Mouse (Mus musculus) hindbrain, embryonic 16.5 days (tissue): ENCODE data around the gene Frmd8. TPM values are rescaled to one million over a fixed set of nuclear protein-coding genes. Genes with fewer than 3 reads are reported as not detected.
"Not testable (repeated sequence)": the region's sequence is repeated elsewhere in the genome, so short reads cannot be mapped to it uniquely, and the experiment has no call there.

Source experiments
- ATAC-seq: fragments of 200-750 bp; cut with Nextera tagmentation; 2 replicates; pipeline ENCODE4 v1.8.0; 2017; ENCODE audit warnings: moderate TSS enrichment, moderate library complexity
- H3K27ac ChIP-seq: fragments of 300-500 bp; sonication (generic); 2 replicates; pipeline ENCODE4 v1.5.1; 2014; ENCODE audit warnings: low read depth, mild to moderate bottlenecking, control low read depth, low read length, moderate library complexity
- H3K27me3 ChIP-seq: fragments of 300-500 bp; sonication (generic); replicated peaks from 2 replicates; pipeline ENCODE4 v1.6.1; 2014; ENCODE audit warnings: low read length; ENCODE audit not compliant: control insufficient read depth, insufficient read depth
- H3K36me3 ChIP-seq: fragments of 300-500 bp; sonication (generic); 2 replicates; pipeline ENCODE4 v1.6.1; 2014; ENCODE audit warnings: mild to moderate bottlenecking, low read length, moderate library complexity, mixed read lengths; ENCODE audit not compliant: control insufficient read depth, insufficient read depth
- H3K4me1 ChIP-seq: fragments of 300-500 bp; sonication (generic); 2 replicates; pipeline ENCODE4 v1.6.1; 2014; ENCODE audit warnings: low read depth, low read length; ENCODE audit not compliant: control insufficient read depth, insufficient read depth
- H3K4me2 ChIP-seq: fragments of 300-500 bp; sonication (generic); 2 replicates; pipeline ENCODE4 v1.6.1; 2014; ENCODE audit warnings: mild to moderate bottlenecking, low read length, control low read depth, moderate library complexity
- H3K4me3 ChIP-seq: fragments of 300-500 bp; sonication (generic); 2 replicates; pipeline ENCODE4 v1.5.1; 2014; ENCODE audit warnings: mild to moderate bottlenecking, low read length, control low read depth, moderate library complexity
- H3K9ac ChIP-seq: fragments of 300-500 bp; sonication (generic); 2 replicates; pipeline ENCODE4 v1.6.1; 2014; ENCODE audit warnings: low read depth, mild to moderate bottlenecking, control low read depth, low read length, moderate library complexity
- H3K9me3 ChIP-seq: fragments of 300-500 bp; sonication (generic); 2 replicates; pipeline ENCODE4 v1.6.1; 2014; ENCODE audit warnings: mild to moderate bottlenecking, low read length, moderate library complexity; ENCODE audit not compliant: control insufficient read depth
- WGBS: fragments of 180-500 bp; shearing (Covaris S2); extraction: QIAGEN DNeasy Blood & Tissue Kit; methylation state at CpG from one replicate; pipeline ENCODE4 v1.1.7; 2014; 5-methylcytosine and 5-hydroxymethylcytosine counted together
- polyA plus RNA-seq: library from polyadenylated mRNA; unstranded; fragments of >200 nt; fragmentation: Nextera tagmentation; extraction: Ambion mirVana; gene quantifications from 2 replicates; pipeline ENCODE4 v1.2.1, GENCODE M21; 2015

The Frmd8 gene
- polyA plus RNA-seq, 1 experiment from 2014 or later = 18.1 TPM

- WGBS = 71% methylated on average over 4 of the region's 4 CpGs
- H3K9ac ChIP-seq = no peak overlapping the region
- H3K36me3 ChIP-seq = no peaks in the 10 kb centered on the region
These were observed 14.1 kb upstream of the Frmd8 start for GRCm38 (mm10) chr19:5889211-5889610.

GRCm38 (mm10) chr19:5887234-5887815 lies 12.3 kb upstream of the Frmd8 start:
- Histone ChIP-seq H3K27ac (no peak overlapping the region), H3K4me3 (no peak overlapping the region), H3K9me3 (no peaks in the 10 kb centered on the region), H3K4me2 (no peak overlapping the region), H3K27me3 (no peaks in the 10 kb centered on the region), H3K4me1 (peaks cover 9% of the 10 kb centered on the region), H3K36me3 (no peaks in the 10 kb centered on the region), H3K9ac (no peak overlapping the region)
- ATAC-seq = no peak
- WGBS = 91% methylated on average over 3 of the region's 3 CpGs

More at GRCm38 (mm10) chr19:5889211-5889610, 14.1 kb upstream of the Frmd8 start:
- Histone ChIP-seq H3K27ac (no peak overlapping the region), H3K9me3 (no peaks in the 10 kb centered on the region), H3K27me3 (no peaks in the 10 kb centered on the region), H3K4me3 (no peak overlapping the region), H3K4me1 (peaks cover 20% of the 10 kb centered on the region), H3K4me2 (no peak overlapping the region)
- ATAC-seq = no peak

DNA sequence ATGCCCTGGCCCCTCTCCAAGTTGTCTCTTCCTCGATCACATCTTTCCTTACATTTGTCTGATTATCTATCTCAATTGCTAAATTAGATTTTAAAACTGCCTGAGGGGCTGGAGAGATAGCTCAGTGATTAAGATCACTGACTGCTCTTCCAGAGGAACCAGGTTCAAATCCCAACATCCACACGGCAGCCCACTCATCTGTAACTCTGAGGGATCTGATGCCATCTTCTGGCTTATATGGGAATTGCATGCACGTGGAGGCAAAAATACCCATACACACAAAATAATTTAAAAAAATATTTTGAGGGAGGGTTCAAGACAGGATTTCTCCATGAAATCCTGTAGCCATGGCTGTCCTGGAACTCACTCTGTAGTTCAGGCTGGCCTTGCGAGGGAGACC lies 10.8 kb upstream of the Frmd8 start:
- Histone ChIP-seq H3K9ac (no peak overlapping the region), H3K4me3 (no peak overlapping the region), H3K36me3 (no peaks in the 10 kb centered on the region), H3K9me3 (no peaks in the 10 kb centered on the region), H3K27me3 (no peaks in the 10 kb centered on the region), H3K4me1 (no peaks in the 10 kb centered on the region), H3K4me2 (no peak overlapping the region), H3K27ac (no peak overlapping the region)
- ATAC-seq = no peak
- WGBS = 62% methylated on average over 4 of the region's 4 CpGs

- WGBS = 54% methylated on average over 1 of the region's 1 CpGs
- no peak for ATAC-seq
- H3K9ac ChIP-seq = no peak overlapping the region
These were observed 8.9 kb upstream of the Frmd8 start for GRCm38 (mm10) chr19:5883935-5884334.

DNA sequence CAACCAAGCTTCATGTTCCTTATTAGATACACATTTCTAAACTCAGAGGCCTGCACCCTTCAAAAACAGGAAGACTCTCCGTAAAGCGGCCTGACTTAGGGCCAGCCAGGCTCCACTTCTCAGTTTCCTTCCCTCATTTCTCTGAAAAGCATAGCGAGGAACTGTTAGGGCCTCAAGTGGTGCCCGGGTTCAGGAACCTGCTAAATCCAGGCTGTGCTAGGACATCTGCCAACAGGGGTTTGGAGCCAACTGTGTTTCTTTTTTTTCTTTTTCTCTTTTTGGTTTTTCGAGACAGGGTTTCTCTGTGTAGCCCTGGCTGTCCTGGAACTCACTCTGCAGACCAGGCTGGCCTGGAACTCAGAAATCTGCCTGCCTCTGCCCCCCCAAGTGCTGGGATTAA lies 7.0 kb upstream of the Frmd8 start:
- H3K9me3 ChIP-seq, H3K27me3 ChIP-seq, H3K27ac ChIP-seq, H3K36me3 ChIP-seq, H3K9ac ChIP-seq, H3K4me2 ChIP-seq, H3K4me1 ChIP-seq, H3K4me3 ChIP-seq, ATAC-seq: not testable (repeated sequence)
- WGBS = 80% methylated on average over 5 of the region's 5 CpGs

More at GRCm38 (mm10) chr19:5883935-5884334, 8.9 kb upstream of the Frmd8 start:
- Histone ChIP-seq H3K4me2 (no peak overlapping the region), H3K4me1 (no peaks in the 10 kb centered on the region), H3K4me3 (no peak overlapping the region), H3K9me3 (no peaks in the 10 kb centered on the region), H3K27ac (no peak overlapping the region), H3K27me3 (no peaks in the 10 kb centered on the region), H3K36me3 (no peaks in the 10 kb centered on the region)

GRCm38 (mm10) chr19:5881155-5881554 lies 6.1 kb upstream of the Frmd8 start:
- H3K9me3 ChIP-seq = no peaks in the 10 kb centered on the region
- H3K27ac ChIP-seq = no peak overlapping the region
- no peaks in the 10 kb centered on the region for H3K27me3 ChIP-seq
- H3K4me1 ChIP-seq = no peaks in the 10 kb centered on the region
- no peak for ATAC-seq
- no peak overlapping the region for H3K9ac ChIP-seq
- no peak overlapping the region for H3K4me3 ChIP-seq
- H3K36me3 ChIP-seq = no peaks in the 10 kb centered on the region
- no peak overlapping the region for H3K4me2 ChIP-seq
- 93% methylated on average over 6 of the region's 6 CpGs for WGBS

- WGBS = 95% methylated on average over 7 of the region's 7 CpGs
- H3K27ac ChIP-seq = no peak overlapping the region
- H3K36me3 ChIP-seq = no peaks in the 10 kb centered on the region
- ATAC-seq = no peak
- no peak overlapping the region for H3K9ac ChIP-seq
- H3K27me3 ChIP-seq = no peaks in the 10 kb centered on the region
- peaks cover 4% of the 10 kb centered on the region for H3K4me1 ChIP-seq
- no peaks in the 10 kb centered on the region for H3K9me3 ChIP-seq
- H3K4me2 ChIP-seq = no peak overlapping the region
- no peak overlapping the region for H3K4me3 ChIP-seq
These were observed 4.7 kb upstream of the Frmd8 start for GRCm38 (mm10) chr19:5879735-5880134.

DNA sequence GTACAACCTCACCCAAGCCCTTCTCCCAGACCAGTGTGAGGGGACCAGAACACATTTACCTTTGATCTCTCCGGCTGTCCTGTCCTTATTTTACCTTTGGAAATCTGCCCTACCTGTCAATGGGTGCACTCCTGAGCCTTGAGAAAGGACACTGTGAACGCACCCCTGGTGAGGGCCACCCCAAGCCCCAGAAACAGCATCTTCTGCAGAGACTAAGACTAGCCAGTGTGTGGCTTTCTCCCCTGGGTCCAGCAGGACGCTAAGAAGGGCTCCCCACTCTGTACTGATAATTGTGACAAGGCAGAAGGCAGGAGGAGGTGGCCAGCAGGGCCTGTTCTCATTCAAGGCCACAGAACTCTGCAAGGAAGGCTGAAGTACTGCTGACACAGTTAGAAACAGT lies 3.8 kb upstream of the Frmd8 start:
- no peak overlapping the region for H3K4me3 ChIP-seq
- 84% methylated on average over 3 of the region's 3 CpGs for WGBS
- ATAC-seq = no peak
- no peak overlapping the region for H3K4me2 ChIP-seq
- H3K27me3 ChIP-seq = no peaks in the 10 kb centered on the region
- H3K9ac ChIP-seq = no peak overlapping the region
- H3K4me1 ChIP-seq = peaks cover 12% of the 10 kb centered on the region
- H3K36me3 ChIP-seq = no peaks in the 10 kb centered on the region
- H3K9me3 ChIP-seq = no peaks in the 10 kb centered on the region
- no peak overlapping the region for H3K27ac ChIP-seq

DNA sequence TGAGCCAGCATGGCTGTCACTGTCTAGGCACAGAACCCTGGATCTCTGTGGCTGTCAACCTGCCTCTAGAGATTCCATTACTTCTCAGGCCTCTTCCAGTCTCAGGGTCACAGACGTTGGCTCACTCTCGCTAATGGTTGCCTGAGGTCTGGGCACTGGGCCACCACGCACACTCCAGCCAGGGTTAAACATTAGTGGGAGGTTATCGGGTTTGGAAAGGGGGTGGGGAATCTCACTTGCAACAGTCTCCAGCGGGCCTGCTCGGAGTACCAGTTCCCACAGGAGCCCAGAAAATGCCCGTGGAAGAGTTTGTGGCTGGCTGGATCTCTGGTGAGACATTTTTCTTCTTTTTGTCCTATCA lies 3.3 kb upstream of the Frmd8 start:
- Histone ChIP-seq H3K27ac (no peak overlapping the region; the same call in 1 of the 2 replicates), H3K27me3 (no peaks in the 10 kb centered on the region), H3K4me1 (peaks cover 17% of the 10 kb centered on the region), H3K9ac (0 out of 2 replicates have a peak overlapping the region, but pooled peaks have one; percentile 20), H3K9me3 (no peaks in the 10 kb centered on the region), H3K36me3 (no peaks in the 10 kb centered on the region), H3K4me3 (no peak overlapping the region), H3K4me2 (no peak overlapping the region; the same call in 1 of the 2 replicates)
- ATAC-seq = no peak
- 65% methylated on average over 7 of the region's 7 CpGs for WGBS
